In the genomic region with DNA sequence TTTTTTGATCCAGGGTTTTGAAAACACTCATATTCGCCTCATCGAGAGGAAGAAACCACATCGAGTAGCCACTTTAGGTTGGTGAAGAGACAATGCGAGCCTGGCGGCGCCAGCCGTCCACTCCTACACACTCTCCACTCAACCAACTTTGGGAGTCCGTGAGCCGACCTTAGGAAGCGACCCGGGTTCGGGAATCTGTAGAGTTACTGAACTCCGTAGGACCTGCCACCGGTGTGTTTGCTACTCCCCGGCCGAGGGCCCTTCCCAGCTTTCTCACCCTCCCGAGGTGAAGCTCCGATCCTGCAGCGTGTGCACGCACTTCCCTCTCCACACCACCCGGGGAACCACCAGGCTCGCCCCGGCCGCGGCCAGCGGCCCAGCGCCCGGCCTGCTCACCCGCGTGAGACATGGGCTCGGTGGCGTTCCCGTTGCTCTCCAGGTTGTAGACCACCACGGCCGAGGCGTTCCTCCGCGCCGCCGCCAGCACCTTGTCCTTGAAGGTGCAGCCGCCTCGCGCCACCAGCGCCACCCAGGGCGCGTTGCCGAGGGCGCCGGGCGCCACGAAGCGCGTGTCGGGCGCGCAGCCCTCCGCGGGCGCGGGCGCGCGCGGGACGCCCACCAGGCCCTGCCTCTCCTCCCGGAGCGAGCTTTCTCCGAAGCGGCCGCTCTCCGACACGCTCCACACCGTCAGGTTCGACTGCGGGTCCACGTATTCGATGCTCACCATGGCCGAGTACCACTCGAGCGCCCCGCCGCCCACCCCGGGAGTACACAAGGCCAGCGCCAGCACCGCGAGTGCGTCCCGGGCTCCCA, we compare ENCODE assay signal across 7 mouse cellular contexts. TPM values are rescaled to one million over a fixed set of nuclear protein-coding genes. Genes with fewer than 3 reads are reported as not detected.
DNase-seq lines count a peak whose midpoint lies in the region; ATAC-seq lines count a peak whose summit lies in the region.

No protein-coding gene starts in this region.

- peaks cover 18% of the 10 kb centered on the region for H3K4me1 ChIP-seq in intestine, embryonic 14.5 days (replicated peaks; ENCODE audit: control insufficient read depth, insufficient read depth, low read length)
- H3K4me1 ChIP-seq in midbrain, embryonic 15.5 days: peaks cover 24% of the 10 kb centered on the region

- WGBS in intestine, embryonic 14.5 days: 1% methylated on average over 88 of the region's 88 CpGs
- WGBS in midbrain, embryonic 15.5 days: under 1% methylated on average over 80 of the region's 88 CpGs

- peak overlapping the region; percentile 92 for H3K9ac ChIP-seq in intestine, embryonic 14.5 days (ENCODE audit: low read length)
- H3K9ac ChIP-seq in midbrain, embryonic 15.5 days: peak overlapping the region; percentile 93

- ATAC-seq in common myeloid progenitor, adult 5-6 weeks (replicated peaks; ENCODE audit: low read depth, poor library complexity, severe bottlenecking): peak; percentile 30
- ATAC-seq in intestine, embryonic 14.5 days (replicated peaks; ENCODE audit: low FRiP score, low TSS enrichment, low read depth): peak; percentile 80
- peak; percentile 91 for ATAC-seq in midbrain, embryonic 15.5 days (replicated peaks)

- peak overlapping the region; percentile 98 for H3K27ac ChIP-seq in intestine, embryonic 14.5 days (ENCODE audit: low read depth)
- H3K27ac ChIP-seq in midbrain, embryonic 15.5 days: peak overlapping the region; percentile 98

- no peaks in the 10 kb centered on the region for H3K9me3 ChIP-seq in intestine, embryonic 14.5 days (ENCODE audit: control insufficient read depth, low read length)
- no peaks in the 10 kb centered on the region for H3K9me3 ChIP-seq in midbrain, embryonic 15.5 days

- peak; percentile 75 for DNase-seq in T-cell, adult 2 months (ENCODE audit: low spot score)
- peak; percentile 7 to 41 for DNase-seq in gastrocnemius, adult 8-10 months (ENCODE audit: low spot score in 2 of 2)
- peak; percentile 84 for DNase-seq in intestine, embryonic 14.5 days (ENCODE audit: low spot score)
- peak; percentile 51 for DNase-seq in liver
- DNase-seq in spleen, postnatal 36 days (ENCODE audit: low spot score in 2 of 2): peak; percentile 42 to 47

- no peaks in the 10 kb centered on the region for H3K27me3 ChIP-seq in intestine, embryonic 14.5 days (replicated peaks; ENCODE audit: control insufficient read depth, insufficient read depth, low read length)
- no peaks in the 10 kb centered on the region for H3K27me3 ChIP-seq in midbrain, embryonic 15.5 days (replicated peaks)

- no peaks in the 10 kb centered on the region for H3K36me3 ChIP-seq in intestine, embryonic 14.5 days (ENCODE audit: control insufficient read depth, insufficient read depth, low read length)
- no peaks in the 10 kb centered on the region for H3K36me3 ChIP-seq in midbrain, embryonic 15.5 days (replicated peaks)

- peak overlapping the region; percentile 80 for H3K4me2 ChIP-seq in intestine, embryonic 14.5 days (ENCODE audit: low read length)
- H3K4me2 ChIP-seq in midbrain, embryonic 15.5 days: peak overlapping the region; percentile 76

- peak overlapping the region; percentile 94 for H3K4me3 ChIP-seq in intestine, embryonic 14.5 days (ENCODE audit: low read depth, low read length)
- peak overlapping the region; percentile 94 for H3K4me3 ChIP-seq in midbrain, embryonic 15.5 days

RNA-seq across cellular contexts. Expression of gene Rnf149, which starts 0.6 kb away (rescaled TPM):
- 30.4 and 40.7 TPM in 2 replicates for total RNA-seq in common myeloid progenitor, adult 5-6 weeks (2017)
- total RNA-seq in gastrocnemius, adult 8-10 months (2022): 1 to 10 TPM; 6.6 to 9.6 (median 8.3) TPM
- polyA plus RNA-seq in intestine, embryonic 14.5 days (2014; fragmentation: Nextera tagmentation; extraction: Ambion mirVana): 39.8 and 44.7 TPM in 2 replicates
- polyA plus RNA-seq in midbrain, embryonic 15.5 days (2015; fragmentation: Nextera tagmentation; extraction: Ambion mirVana): 22.4 and 25.6 TPM in 2 replicates

RNA-seq across cellular contexts. Expression of gene Cnot11, which starts 41.8 kb away (rescaled TPM):
- total RNA-seq in common myeloid progenitor, adult 5-6 weeks (2017): 24.2 and 30.9 TPM in 2 replicates
- total RNA-seq in gastrocnemius, adult 8-10 months (2022): 10 to 100 TPM; 17.8 to 19.7 (median 18.9) TPM
- polyA plus RNA-seq in intestine, embryonic 14.5 days (2014; fragmentation: Nextera tagmentation; extraction: Ambion mirVana): 21.7 and 23.4 TPM in 2 replicates
- 15.0 TPM in 2 replicates for polyA plus RNA-seq in midbrain, embryonic 15.5 days (2015; fragmentation: Nextera tagmentation; extraction: Ambion mirVana)

Comparison
In these comparisons a context has a peak if more than half of its experiments do, and no peak if none do; other contexts are left out.
1. Peak in every context shown above with its lines: DNase-seq, ATAC-seq, H3K4me3 ChIP-seq and H3K27ac ChIP-seq.
2. DNase-seq: peak in every context shown above with its lines; median percentile 84 in intestine, embryonic 14.5 days; 75 in T-cell, adult 2 months; 51 in liver; 44 in spleen, postnatal 36 days; 24 in gastrocnemius, adult 8-10 months.
3. ATAC-seq: peak in every context shown above with its lines; median percentile 91 in midbrain, embryonic 15.5 days; 80 in intestine, embryonic 14.5 days; 30 in common myeloid progenitor, adult 5-6 weeks.